Mouse (Mus musculus) G1E (cell line): ENCODE measurements around the gene Bhlhe41. TPM values are rescaled to one million over a fixed set of nuclear protein-coding genes. Genes with fewer than 3 reads are reported as not detected.

Experiments
- ATAC-seq: 2 replicates; pipeline ENCODE4 v1.8.0; 2016; ENCODE audit warnings: mild to moderate bottlenecking; ENCODE audit not compliant: insufficient number of reproducible peaks, poor library complexity, low FRiP score, severe bottlenecking; ENCODE audit errors: extremely low read depth
- DNase-seq: peaks from one replicate; pipeline ENCODE4 v3.0.0; 2012; ENCODE audit warnings: low spot score
- H3K27me3 ChIP-seq: 2 replicates; pipeline ENCODE4 v1.6.1; 2012; ENCODE audit warnings: mild to moderate bottlenecking, low read length, inconsistent platforms; ENCODE audit not compliant: insufficient read depth
- H3K36me3 ChIP-seq: replicated peaks from 2 replicates; pipeline ENCODE3; 2012; ENCODE audit warnings: mild to moderate bottlenecking, inconsistent platforms
- H3K4me1 ChIP-seq: 2 replicates; pipeline ENCODE4 v1.6.1; 2012; ENCODE audit warnings: low read depth, low read length, inconsistent platforms, mixed read lengths; ENCODE audit not compliant: insufficient read depth
- H3K4me3 ChIP-seq: 2 replicates; pipeline ENCODE4 v1.5.1; 2012; ENCODE audit warnings: low read depth, mild to moderate bottlenecking, inconsistent platforms, low read length, moderate library complexity, mixed read lengths
- H3K9me3 ChIP-seq: replicated peaks from 2 replicates; pipeline ENCODE4 v1.6.1; 2012; ENCODE audit warnings: inconsistent platforms
- CTCF ChIP-seq: IDR thresholded peaks from 2 replicates; pipeline ENCODE4 v1.5.1; 2012; ENCODE audit warnings: low read depth, low read length, inconsistent platforms, mixed read lengths
- GATA1 ChIP-seq: IDR thresholded peaks from 2 replicates; pipeline ENCODE4 v1.6.1; 2012; ENCODE audit warnings: borderline replicate concordance, low read length, inconsistent platforms, mixed read lengths
- GATA2 ChIP-seq: IDR thresholded peaks from 2 replicates; pipeline ENCODE4 v1.6.1; 2012; ENCODE audit warnings: low read depth, low read length, inconsistent platforms, borderline replicate concordance
- POLR2AphosphoS5 ChIP-seq: IDR thresholded peaks from 2 replicates; pipeline ENCODE4 v1.6.1; 2012; ENCODE audit warnings: low read depth, low read length, inconsistent platforms; ENCODE audit not compliant: insufficient replicate concordance
- TAL1 ChIP-seq: conservative IDR thresholded peaks from 2 replicates; pipeline ENCODE4 v1.6.1; 2012; ENCODE audit warnings: low read depth, low read length, inconsistent platforms, mixed read lengths
- polyA plus RNA-seq: library from polyadenylated mRNA; stranded (reverse); fragments of >175 nt; gene quantifications from 2 replicates; pipeline ENCODE4 v1.2.3, GENCODE M21; 2012
- total RNA-seq, 2 experiments: library from RNA; stranded (forward) in 1 of 2; stranded (reverse) in 1 of 2; fragments of 200-1000 nt in 1 of 2; fragments of >200 nt in 1 of 2; fragmentation: Nextera tagmentation in 1 of 2; gene quantifications; 2 replicates each; pipeline ENCODE4 v1.2.3; 2014 to 2017

The Bhlhe41 gene
- total and polyA plus RNA-seq, 3 experiments: 0.11 TPM; not detected in 2

GRCm38 (mm10) chr6:145873354-145873753 lies 8.0 kb upstream of the Bhlhe41 start:
- peaks cover 85% of the 10 kb centered on the region for H3K9me3 ChIP-seq
- no peak overlapping the region for H3K4me3 ChIP-seq
- H3K36me3 ChIP-seq: no peaks in the 10 kb centered on the region
- no peak for DNase-seq
- TF ChIP-seq GATA1: no peak
- TF ChIP-seq TAL1: no peak
- TF ChIP-seq POLR2AphosphoS5: no peak
- no peak for TF ChIP-seq CTCF
- no peak for TF ChIP-seq GATA2
- no peaks in the 10 kb centered on the region for H3K27me3 ChIP-seq
- no peaks in the 10 kb centered on the region for H3K4me1 ChIP-seq
- no peak for ATAC-seq

GRCm38 (mm10) chr6:145872010-145872409 lies 6.7 kb upstream of the Bhlhe41 start:
- TF ChIP-seq GATA1 (no peak), TAL1 (no peak), CTCF (no peak), POLR2AphosphoS5 (no peak)
- Histone ChIP-seq H3K36me3 (no peaks in the 10 kb centered on the region), H3K9me3 (peaks cover 84% of the 10 kb centered on the region), H3K4me1 (no peaks in the 10 kb centered on the region), H3K27me3 (no peaks in the 10 kb centered on the region), H3K4me3 (no peak overlapping the region)
- DNase-seq (no peak), ATAC-seq (no peak)

- Histone ChIP-seq H3K9me3 (peaks cover 81% of the 10 kb centered on the region), H3K4me3 (no peak overlapping the region), H3K27me3 (no peaks in the 10 kb centered on the region; the same call in 1 of the 2 replicates), H3K36me3 (no peaks in the 10 kb centered on the region), H3K4me1 (no peaks in the 10 kb centered on the region)
- DNase-seq (no peak), ATAC-seq (no peak)
- TF ChIP-seq CTCF (no peak), POLR2AphosphoS5 (no peak), TAL1 (no peak), GATA1 (no peak), GATA2 (no peak)
Measured at GRCm38 (mm10) chr6:145870991-145871390, 5.6 kb upstream of the Bhlhe41 start.

GRCm38 (mm10) chr6:145867111-145867510 lies 1.8 kb upstream of the Bhlhe41 start:
- no peaks in the 10 kb centered on the region for H3K4me1 ChIP-seq
- no peak overlapping the region for H3K4me3 ChIP-seq
- TF ChIP-seq GATA1: no peak
- TF ChIP-seq CTCF: no peak
- no peak for TF ChIP-seq POLR2AphosphoS5
- TF ChIP-seq GATA2: no peak
- TF ChIP-seq TAL1: no peak
- no peaks in the 10 kb centered on the region for H3K36me3 ChIP-seq
- ATAC-seq: no peak
- peaks cover 82% of the 10 kb centered on the region for H3K9me3 ChIP-seq
- DNase-seq: no peak
- no peaks in the 10 kb centered on the region; the same call in 1 of the 2 replicates for H3K27me3 ChIP-seq

- DNase-seq (no peak), ATAC-seq (no peak)
- Histone ChIP-seq H3K4me1 (no peaks in the 10 kb centered on the region), H3K9me3 (peaks cover 76% of the 10 kb centered on the region), H3K36me3 (no peaks in the 10 kb centered on the region), H3K4me3 (peak overlapping the region; percentile 36; the same call in 1 of the 2 replicates), H3K27me3 (no peaks in the 10 kb centered on the region; the same call in 1 of the 2 replicates)
- no peak for TF ChIP-seq TAL1
- no peak for TF ChIP-seq POLR2AphosphoS5
- no peak for TF ChIP-seq CTCF
- TF ChIP-seq GATA2: no peak
- no peak for TF ChIP-seq GATA1
Measured at GRCm38 (mm10) chr6:145865886-145866851, 811 bp upstream of the Bhlhe41 start.

GRCm38 (mm10) chr6:145864171-145864570 lies 1.2 kb downstream of the Bhlhe41 start:
- TF ChIP-seq POLR2AphosphoS5: no peak
- no peak for TF ChIP-seq CTCF
- TF ChIP-seq GATA1: no peak
- no peak for TF ChIP-seq TAL1
- Histone ChIP-seq H3K36me3 (no peaks in the 10 kb centered on the region), H3K27me3 (no peaks in the 10 kb centered on the region; the same call in 1 of the 2 replicates), H3K9me3 (peaks cover 70% of the 10 kb centered on the region), H3K4me1 (no peaks in the 10 kb centered on the region), H3K4me3 (no peak overlapping the region)
- DNase-seq (no peak), ATAC-seq (no peak)
